Mouse (Mus musculus): ENCODE measurements around the gene Tm9sf2. TPM values are rescaled to one million over a fixed set of nuclear protein-coding genes. Genes with fewer than 3 reads are reported as not detected.
"Not testable (repeated sequence)": the region's sequence is repeated elsewhere in the genome, so short reads cannot be mapped to it uniquely, and the experiment has no call there.

The Tm9sf2 gene
- 156 and 160 TPM in 2 replicates for polyA plus RNA-seq (2015; fragmentation: Nextera tagmentation; extraction: Ambion mirVana)

DNA sequence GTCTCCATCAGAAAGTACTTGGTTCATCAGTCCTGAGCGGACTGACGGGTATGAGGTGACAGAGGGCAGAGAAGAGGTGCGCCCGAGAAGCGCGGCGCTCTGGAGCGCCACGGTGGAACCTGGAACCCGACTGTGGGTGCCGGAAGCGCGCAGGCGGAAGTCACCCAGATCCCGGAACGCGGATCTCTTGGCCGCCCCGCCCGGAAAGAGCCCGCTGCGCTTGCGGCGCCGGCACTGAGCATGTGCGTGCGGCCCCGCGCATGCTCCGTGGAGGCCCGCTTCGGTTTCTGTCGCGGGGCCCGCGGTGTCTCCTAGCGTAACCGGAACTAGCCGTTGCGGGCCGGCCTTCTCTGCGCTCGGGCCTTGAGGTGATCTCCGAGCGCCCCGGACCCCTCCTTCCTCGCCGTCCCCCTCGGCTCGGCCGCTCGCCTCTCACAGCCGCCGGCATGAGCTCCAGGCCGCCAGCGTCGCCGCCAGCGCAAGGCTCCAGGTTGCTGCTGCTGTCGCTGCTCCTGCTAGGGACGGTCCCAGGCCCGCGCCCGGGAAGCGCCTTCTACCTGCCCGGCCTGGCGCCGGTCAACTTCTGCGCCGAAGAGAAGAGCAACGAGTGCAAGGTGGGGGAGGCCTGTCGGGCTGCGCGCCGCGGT, at the start of gene Tm9sf2:
Gene Tm9sf2, plus strand, starts transcription at position 217 of the 647 bp plus-strand sequence.
- Histone ChIP-seq H3K4me1 (peaks cover 31% of the 10 kb centered on the region), H3K27ac (peak within 1 kb of the TSS; percentile 97), H3K9me3 (no peaks in the 10 kb centered on the region), H3K36me3 (peaks cover 11% of the 10 kb centered on the region), H3K27me3 (no peaks in the 10 kb centered on the region), H3K4me3 (peak within 1 kb of the TSS; percentile 99), H3K9ac (peak within 1 kb of the TSS; percentile 96), H3K4me2 (replicated peaks) (peak within 1 kb of the TSS; percentile 84)
- peak; percentile 88 for ATAC-seq (ENCODE audit: low FRiP score, low read depth)
- WGBS, result under 1% methylated on average over 74 of the region's 76 CpGs

DNA sequence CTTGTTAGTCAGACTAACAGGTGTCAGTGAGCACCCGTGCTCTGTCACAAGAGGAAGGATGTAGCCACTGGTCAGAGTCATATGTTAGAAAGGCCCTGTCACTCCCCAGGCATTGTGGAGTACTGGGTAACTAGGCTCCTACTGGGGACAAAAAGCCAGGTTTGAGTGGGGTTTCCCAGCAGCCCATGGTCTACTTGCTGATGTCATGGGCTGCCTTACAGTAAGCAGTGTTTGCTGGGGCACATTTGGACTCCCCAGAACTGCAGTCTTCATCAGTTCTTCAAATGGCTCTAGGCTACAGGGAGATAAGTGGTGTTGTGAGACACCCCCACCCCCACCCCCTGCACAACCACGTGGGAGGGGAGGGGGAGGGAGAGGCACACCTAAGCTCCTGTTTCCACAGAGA, 48.9 kb upstream of the Tm9sf2 start:
- no peaks in the 10 kb centered on the region for H3K36me3 ChIP-seq
- H3K4me2 ChIP-seq (replicated peaks), result no peak overlapping the region
- no peak overlapping the region for H3K9ac ChIP-seq
- no peaks in the 10 kb centered on the region for H3K9me3 ChIP-seq
- H3K4me1 ChIP-seq, result 0 out of 2 replicates have a peak, but pooled peaks cover 4% of the 10 kb centered on the region
- WGBS, result 25% methylated on average over 2 of the region's 2 CpGs
- H3K27ac ChIP-seq, result no peak overlapping the region
- no peak overlapping the region for H3K4me3 ChIP-seq
- no peak for ATAC-seq (ENCODE audit: low FRiP score, low read depth)
- H3K27me3 ChIP-seq, result no peaks in the 10 kb centered on the region

DNA sequence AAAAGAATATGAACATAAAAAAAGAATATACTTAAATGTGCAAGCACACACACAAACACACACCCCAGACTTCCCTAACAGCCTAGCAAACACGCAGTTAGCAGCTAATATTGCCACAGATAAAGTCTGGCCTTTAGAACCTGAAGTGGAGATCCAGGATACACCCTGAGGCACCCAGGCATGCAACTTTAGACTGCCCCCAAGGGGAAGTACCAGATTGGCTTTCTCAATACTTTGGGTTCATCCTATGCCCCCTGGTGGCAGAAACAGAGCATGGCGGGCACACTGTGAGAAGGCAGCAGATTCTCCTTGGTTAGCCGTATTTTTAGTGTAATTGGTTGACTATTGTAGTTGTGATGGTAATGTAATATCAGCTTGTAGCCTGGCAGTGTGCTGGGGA, 46.2 kb upstream of the Tm9sf2 start:
- Histone ChIP-seq H3K27ac (no peak overlapping the region), H3K36me3 (no peaks in the 10 kb centered on the region), H3K27me3 (peaks cover 6% of the 10 kb centered on the region; the same call in 1 of the 2 replicates), H3K9ac (no peak overlapping the region), H3K4me1 (0 out of 2 replicates have a peak, but pooled peaks cover 4% of the 10 kb centered on the region), H3K4me2 (replicated peaks) (no peak overlapping the region), H3K9me3 (no peaks in the 10 kb centered on the region), H3K4me3 (no peak overlapping the region)
- peak; percentile 21; the same call in 1 of the 2 replicates for ATAC-seq (ENCODE audit: low FRiP score, low read depth)
- 12% methylated on average over 3 of the region's 3 CpGs for WGBS

DNA sequence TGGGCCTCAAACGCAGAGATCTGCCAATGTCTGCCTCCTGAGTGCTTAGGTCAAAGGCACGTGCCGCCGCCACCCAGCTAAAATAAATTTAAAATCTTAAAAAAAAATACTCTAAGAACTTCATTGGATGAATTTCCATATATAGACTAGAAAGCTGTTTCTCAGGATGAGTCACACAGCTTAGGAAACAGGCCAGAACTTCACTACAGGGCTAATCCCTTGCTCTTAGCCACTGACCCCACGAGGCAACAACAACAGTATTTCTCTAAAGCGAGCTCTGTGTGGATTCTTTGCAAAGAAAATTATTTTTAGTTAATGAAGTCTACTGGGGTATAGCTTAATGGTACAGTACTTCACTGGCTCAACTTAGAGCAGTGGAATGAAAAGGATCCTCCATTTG, 45.5 kb upstream of the Tm9sf2 start:
- Histone ChIP-seq H3K27me3 (peaks cover 6% of the 10 kb centered on the region; the same call in 1 of the 2 replicates), H3K9me3 (no peaks in the 10 kb centered on the region), H3K27ac (no peak overlapping the region), H3K4me2 (replicated peaks) (no peak overlapping the region), H3K9ac (no peak overlapping the region), H3K36me3 (no peaks in the 10 kb centered on the region), H3K4me3 (no peak overlapping the region), H3K4me1 (0 out of 2 replicates have a peak, but pooled peaks cover 4% of the 10 kb centered on the region)
- ATAC-seq (ENCODE audit: low FRiP score, low read depth), result no peak
- 89% methylated on average over 6 of the region's 6 CpGs for WGBS

DNA sequence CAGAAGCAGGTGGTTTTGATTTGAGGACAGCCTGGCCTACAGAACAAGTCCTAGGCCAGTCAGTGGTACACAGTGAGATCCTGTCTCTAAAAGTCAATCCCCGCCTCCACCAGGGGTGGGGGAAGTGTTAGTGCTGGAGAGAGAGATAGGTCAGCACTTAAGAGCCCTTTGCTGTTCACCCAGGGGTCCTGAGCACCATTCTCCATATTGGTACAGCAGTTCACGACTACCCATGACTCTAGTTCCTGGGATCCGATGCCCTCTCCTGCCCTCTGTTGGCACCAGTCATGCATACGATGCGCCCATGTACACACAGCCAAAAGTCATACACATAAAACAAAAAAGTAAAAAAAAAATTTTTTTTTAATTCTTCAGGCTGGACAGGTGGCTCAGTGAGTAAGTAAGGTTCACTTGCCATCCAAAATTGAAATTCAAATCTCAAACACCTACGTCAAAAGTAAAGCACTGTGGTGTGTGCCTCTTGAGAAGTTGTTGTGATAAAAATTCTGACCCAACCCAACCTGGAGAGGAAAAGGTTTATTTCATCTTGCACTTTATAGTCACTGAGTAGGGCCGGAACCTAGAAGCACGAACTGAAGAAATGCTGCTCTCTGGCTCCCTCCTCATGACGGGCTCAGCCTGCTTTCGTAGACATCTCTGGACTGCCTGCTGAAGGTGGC, 44.3 kb upstream of the Tm9sf2 start:
- 0 out of 2 replicates have a peak, but pooled peaks cover 4% of the 10 kb centered on the region for H3K4me1 ChIP-seq
- 79% methylated on average over 10 of the region's 10 CpGs for WGBS
- no peaks in the 10 kb centered on the region for H3K9me3 ChIP-seq
- peaks cover 6% of the 10 kb centered on the region; the same call in 1 of the 2 replicates for H3K27me3 ChIP-seq
- no peak overlapping the region for H3K27ac ChIP-seq
- no peak overlapping the region for H3K4me2 ChIP-seq (replicated peaks)
- ATAC-seq (ENCODE audit: low FRiP score, low read depth), result no peak
- H3K4me3 ChIP-seq, result no peak overlapping the region
- H3K9ac ChIP-seq, result no peak overlapping the region
- H3K36me3 ChIP-seq, result no peaks in the 10 kb centered on the region

DNA sequence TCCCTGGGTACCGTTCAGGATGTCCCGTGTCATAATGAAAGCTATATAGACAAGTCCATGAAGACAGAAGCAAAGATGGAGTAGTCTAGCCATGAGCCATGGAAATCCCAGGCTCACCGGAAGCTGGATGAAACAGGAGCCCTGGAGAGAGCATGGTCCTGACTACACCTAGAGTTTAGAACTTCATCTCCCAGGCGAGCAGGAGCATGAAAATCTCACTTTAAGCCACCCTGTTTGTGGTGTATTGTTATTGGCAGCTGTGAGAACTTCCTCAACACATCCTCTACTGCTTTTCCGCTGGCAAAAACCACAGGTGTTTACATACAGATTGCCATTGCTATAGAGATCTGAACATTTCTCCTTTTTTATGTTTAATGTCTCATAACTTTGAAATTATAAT, 43.2 kb upstream of the Tm9sf2 start:
- Histone ChIP-seq H3K9ac (no peak overlapping the region), H3K36me3 (no peaks in the 10 kb centered on the region), H3K4me3 (no peak overlapping the region), H3K27me3 (peaks cover 6% of the 10 kb centered on the region; the same call in 1 of the 2 replicates), H3K27ac (no peak overlapping the region), H3K4me2 (replicated peaks) (no peak overlapping the region), H3K9me3 (no peaks in the 10 kb centered on the region), H3K4me1 (no peaks in the 10 kb centered on the region)
- no peak for ATAC-seq (ENCODE audit: low FRiP score, low read depth)
- 77% methylated on average over 5 of the region's 5 CpGs for WGBS

DNA sequence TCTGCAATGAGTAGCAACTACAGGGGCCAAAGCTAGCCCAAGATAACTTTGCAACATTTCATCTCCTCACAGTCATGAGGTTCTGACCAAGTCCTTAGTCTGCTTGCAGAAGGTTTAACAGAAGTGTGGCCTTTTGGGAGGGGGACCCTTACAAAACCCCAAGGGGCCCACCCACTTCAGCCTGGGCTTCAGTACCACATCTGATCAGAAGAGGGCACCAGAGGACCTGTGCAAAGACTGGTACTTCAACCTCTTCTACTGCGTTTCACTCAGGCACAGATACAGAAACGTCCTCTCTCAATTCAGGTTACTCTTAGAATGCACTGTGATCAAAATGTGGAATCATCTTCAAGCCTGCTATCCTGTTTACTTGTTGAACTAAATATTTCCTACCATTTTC, 42.3 kb upstream of the Tm9sf2 start:
- Histone ChIP-seq H3K4me2 (replicated peaks) (no peak overlapping the region), H3K27me3 (peaks cover 6% of the 10 kb centered on the region; the same call in 1 of the 2 replicates), H3K4me1 (no peaks in the 10 kb centered on the region), H3K9me3 (no peaks in the 10 kb centered on the region), H3K36me3 (no peaks in the 10 kb centered on the region), H3K4me3 (no peak overlapping the region), H3K27ac (no peak overlapping the region), H3K9ac (no peak overlapping the region)
- 9% methylated on average over 2 of the region's 2 CpGs for WGBS
- no peak for ATAC-seq (ENCODE audit: low FRiP score, low read depth)

DNA sequence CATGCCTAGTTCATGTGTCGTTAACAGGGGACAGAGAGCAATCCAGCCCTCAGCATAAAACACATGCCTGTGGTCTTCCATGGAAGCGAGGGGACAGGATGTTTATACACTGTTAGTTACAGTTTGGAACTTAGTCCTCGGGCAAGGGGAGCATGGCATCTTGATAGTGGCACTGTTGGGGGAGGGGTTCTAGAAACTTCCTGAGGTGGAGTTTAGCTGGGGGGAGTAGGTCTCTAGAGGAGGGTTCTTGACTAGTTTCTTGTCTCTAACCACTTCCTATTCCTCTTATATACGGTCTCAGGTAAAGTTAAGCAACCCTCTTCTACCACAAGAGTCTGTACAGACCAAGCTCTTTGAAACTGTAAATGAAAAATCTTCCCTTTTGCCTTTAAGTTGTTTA, 40.6 kb upstream of the Tm9sf2 start:
- no peak overlapping the region for H3K4me3 ChIP-seq
- no peaks in the 10 kb centered on the region for H3K4me1 ChIP-seq
- 61% methylated on average over 4 of the region's 4 CpGs for whole genome bisulfite sequencing
- no peak for ATAC-seq (ENCODE audit: low FRiP score, low read depth)
- H3K9ac ChIP-seq, result no peak overlapping the region
- no peaks in the 10 kb centered on the region for H3K36me3 ChIP-seq
- no peaks in the 10 kb centered on the region for H3K9me3 ChIP-seq
- no peak overlapping the region for H3K4me2 ChIP-seq (replicated peaks)
- no peak overlapping the region for H3K27ac ChIP-seq
- H3K27me3 ChIP-seq, result peaks cover 6% of the 10 kb centered on the region; the same call in 1 of the 2 replicates

DNA sequence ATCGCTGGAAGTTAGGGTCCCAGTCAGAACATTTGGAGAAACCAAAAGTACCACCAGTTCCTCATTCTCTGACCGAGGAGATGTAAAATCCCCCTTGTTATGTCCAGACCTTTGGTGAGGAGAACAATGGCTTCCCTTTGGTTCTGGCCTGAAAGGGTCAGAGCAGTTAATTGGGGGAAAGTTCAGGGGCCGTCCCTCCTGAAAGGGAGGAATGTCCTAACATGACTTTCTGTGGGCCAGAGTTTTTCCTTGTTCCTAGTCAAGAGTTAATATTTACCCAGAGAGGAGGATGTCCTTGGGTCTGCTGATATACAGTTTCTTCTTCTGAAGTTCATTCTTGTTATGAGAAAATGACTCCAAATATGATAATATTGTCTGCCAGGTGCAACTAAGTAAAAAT, 38.8 kb upstream of the Tm9sf2 start:
- not testable (repeated sequence) for H3K36me3 ChIP-seq; H3K4me1 ChIP-seq; H3K4me2 ChIP-seq (replicated peaks); H3K27me3 ChIP-seq; ATAC-seq (ENCODE audit: low FRiP score, low read depth); H3K9ac ChIP-seq; H3K9me3 ChIP-seq; H3K4me3 ChIP-seq; H3K27ac ChIP-seq
- WGBS, result 70% methylated on average over 3 of the region's 3 CpGs

DNA sequence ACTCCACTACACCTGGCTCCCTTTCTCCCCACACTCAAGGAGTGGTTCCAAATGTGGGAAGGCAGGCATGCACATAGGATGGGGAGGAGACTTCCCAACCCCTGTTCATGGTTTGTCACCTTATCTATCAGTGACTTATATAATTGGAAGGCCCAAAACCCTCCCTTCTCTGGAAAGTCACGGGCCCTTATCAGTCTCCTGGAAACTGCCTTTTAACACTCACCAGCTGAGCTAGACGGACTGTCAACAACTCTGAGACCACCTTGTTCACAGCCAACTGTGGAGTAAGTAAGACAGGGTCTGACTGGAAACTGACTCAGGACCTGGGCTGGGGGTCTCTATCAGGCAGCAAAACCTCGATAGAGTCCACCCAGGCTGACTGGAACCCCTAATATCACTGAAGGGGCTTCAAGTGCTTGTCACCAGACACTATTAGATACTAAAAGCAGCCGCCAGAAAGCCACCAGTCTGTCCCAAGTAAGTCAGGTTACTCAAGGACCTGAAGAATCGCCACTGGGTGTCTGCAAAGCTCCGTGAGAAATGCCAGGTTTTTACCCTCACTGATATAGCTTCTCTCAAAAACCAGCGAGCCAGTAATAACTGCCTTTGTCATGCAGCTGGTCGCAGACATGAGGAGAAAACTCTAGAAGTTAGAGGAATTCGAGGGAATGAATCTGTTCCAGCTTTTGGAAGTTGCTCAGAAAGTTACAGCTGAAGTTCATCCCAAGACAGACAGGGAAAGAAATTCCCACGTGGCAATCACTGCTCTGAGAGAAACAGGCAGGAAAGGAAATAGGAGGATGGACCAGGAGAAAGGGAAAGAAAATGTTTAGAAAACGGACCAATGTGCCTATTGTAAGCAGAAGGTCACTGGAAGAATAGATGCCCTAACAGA, 37.8 kb upstream of the Tm9sf2 start:
- Histone ChIP-seq H3K4me2 (replicated peaks) (no peak overlapping the region), H3K27me3 (peaks cover 6% of the 10 kb centered on the region; the same call in 1 of the 2 replicates), H3K27ac (no peak overlapping the region), H3K9ac (no peak overlapping the region), H3K36me3 (no peaks in the 10 kb centered on the region), H3K4me3 (no peak overlapping the region), H3K9me3 (no peaks in the 10 kb centered on the region), H3K4me1 (no peaks in the 10 kb centered on the region)
- no peak for ATAC-seq (ENCODE audit: low FRiP score, low read depth)
- WGBS, result 64% methylated on average over 11 of the region's 11 CpGs

DNA sequence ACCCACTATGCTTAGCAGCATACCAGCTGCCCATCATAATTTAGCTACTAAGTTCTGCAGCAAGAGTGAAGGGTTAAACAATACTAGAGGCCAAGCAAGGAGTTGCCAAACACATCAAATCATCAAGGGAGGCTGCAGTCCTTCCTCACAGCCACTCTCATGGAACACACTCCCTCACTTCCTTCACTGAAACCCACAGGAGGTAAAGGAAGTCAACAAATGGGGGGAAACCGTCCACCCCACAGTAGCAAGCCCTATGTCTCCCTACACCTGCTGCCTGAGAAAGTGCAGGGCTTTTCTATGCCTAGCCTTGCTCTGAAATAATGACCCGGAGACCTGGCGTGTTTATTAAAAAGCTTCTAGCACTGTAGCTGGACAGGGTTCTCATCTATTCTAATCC, 36.9 kb upstream of the Tm9sf2 start:
- WGBS, result 74% methylated on average over 3 of the region's 3 CpGs
- Histone ChIP-seq H3K36me3 (no peaks in the 10 kb centered on the region), H3K4me3 (no peak overlapping the region), H3K4me2 (replicated peaks) (no peak overlapping the region), H3K27ac (no peak overlapping the region), H3K9ac (no peak overlapping the region), H3K27me3 (0 out of 2 replicates have a peak, but pooled peaks cover 1% of the 10 kb centered on the region), H3K9me3 (no peaks in the 10 kb centered on the region), H3K4me1 (no peaks in the 10 kb centered on the region)
- ATAC-seq (ENCODE audit: low FRiP score, low read depth), result no peak

DNA sequence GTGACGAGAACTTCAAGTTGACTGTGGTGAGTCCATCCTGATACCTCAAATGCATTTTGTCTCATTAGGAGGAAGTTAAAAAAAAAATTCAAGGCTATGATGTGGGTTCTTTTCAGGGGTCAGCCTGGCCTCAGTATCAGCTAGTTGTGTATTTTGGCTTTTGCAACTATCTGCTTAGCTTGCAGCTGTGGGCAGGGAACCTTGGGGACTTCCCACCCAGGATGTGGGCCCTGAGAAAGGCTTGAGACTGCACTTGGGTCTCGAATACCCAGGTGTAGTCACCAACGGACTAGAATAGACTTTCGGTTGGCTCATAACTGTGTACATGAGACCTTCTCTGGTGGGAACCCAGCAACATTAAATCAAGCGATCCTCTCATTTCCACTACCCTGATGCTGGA, 33.4 kb upstream of the Tm9sf2 start:
- Histone ChIP-seq H3K27ac (no peak overlapping the region), H3K4me3 (no peak overlapping the region), H3K27me3 (no peaks in the 10 kb centered on the region), H3K4me2 (replicated peaks) (no peak overlapping the region), H3K9ac (no peak overlapping the region), H3K36me3 (no peaks in the 10 kb centered on the region), H3K4me1 (no peaks in the 10 kb centered on the region), H3K9me3 (no peaks in the 10 kb centered on the region)
- WGBS, result 90% methylated on average over 5 of the region's 5 CpGs
- no peak for ATAC-seq (ENCODE audit: low FRiP score, low read depth)

Data from limb, embryonic 13.5 days (tissue).